Mouse (Mus musculus): ENCODE measurements at regions not wholly inside any gene's neighbourhood (a gene's known extent, or its start where the extent isn't known, plus 50 kb on each side); places are given as distances from the start of the nearest gene placed in this dataset.

GRCm38 (mm10) chr14:76216446-76217177, 105.9 kb downstream of the Nufip1 start:
- TF ChIP-seq POLR2A (IDR thresholded peaks at IDR 0.05; ENCODE audit: extremely low read depth, insufficient read depth, low read length) (no peak), CTCF (IDR thresholded peaks at IDR 0.05; ENCODE audit: low read depth, low read length) (no peak)

Measured in liver, adult 2 months (tissue).